Mouse (Mus musculus): ENCODE data around the gene Mvb12a. TPM values are rescaled to one million over a fixed set of nuclear protein-coding genes. Genes with fewer than 3 reads are reported as not detected.

Mvb12a gene
- polyA plus RNA-seq, 1 experiment: 144 TPM

- WGBS: 70% methylated on average over 2 of the region's 2 CpGs
- no peak for DNase-seq (ENCODE audit: low read depth, low spot score)
Observed at GRCm38 (mm10) chr8:71586891-71587290, 44.2 kb downstream of the Mvb12a start.

DNA sequence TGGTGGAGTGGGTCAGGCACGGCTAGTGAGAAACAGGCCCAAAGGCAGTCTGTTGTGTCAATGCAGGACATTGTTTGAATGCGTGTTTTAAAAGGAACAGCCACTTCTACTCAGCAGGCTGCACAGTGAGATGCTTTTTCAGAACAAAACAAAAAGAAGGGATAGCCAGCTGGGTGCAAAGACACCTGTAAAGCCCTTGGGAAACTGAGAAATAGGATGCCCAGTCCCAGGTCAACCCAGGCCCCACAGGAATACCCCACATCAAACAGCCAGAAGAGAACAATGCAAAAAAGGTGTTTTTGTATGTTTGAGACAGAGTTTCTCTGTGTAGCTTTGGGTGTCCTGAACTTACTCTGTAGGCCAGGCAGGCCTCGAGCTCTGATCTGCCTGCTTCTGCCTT, 46.0 kb downstream of the Mvb12a start:
- 81% methylated on average over 3 of the region's 3 CpGs for WGBS
- no peak for DNase-seq (ENCODE audit: low read depth, low spot score)

DNA sequence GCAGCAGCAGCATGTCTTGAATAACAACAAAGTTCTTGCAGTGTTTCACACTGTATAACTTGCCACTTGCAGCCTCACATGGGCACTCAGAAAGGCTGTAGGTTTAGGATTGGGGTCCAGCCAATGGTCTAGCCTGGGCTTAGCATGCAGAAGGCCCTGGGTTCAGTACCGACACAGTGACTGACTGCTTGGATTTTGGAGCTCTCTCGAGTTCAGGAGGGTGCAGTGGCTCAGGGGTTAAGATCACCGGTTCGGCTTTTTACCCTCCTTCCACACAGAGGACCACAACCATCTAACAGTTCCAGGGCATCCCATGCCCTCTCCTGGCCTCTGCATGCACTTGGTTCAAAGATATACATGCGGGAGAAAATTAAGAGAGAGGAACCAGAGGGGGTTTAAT, 48.3 kb downstream of the Mvb12a start:
- no peak for DNase-seq (ENCODE audit: low read depth, low spot score)
- 21% methylated on average over 5 of the region's 5 CpGs for WGBS

GRCm38 (mm10) chr8:71591471-71592373, 49.0 kb downstream of the Mvb12a start, which contains the start of gene Pgls:
Gene Pgls, plus strand, starts transcription at chr8:71592176.
- WGBS: under 1% methylated on average over 71 of the region's 71 CpGs
- DNase-seq (ENCODE audit: low read depth, low spot score): peak; percentile 87

DNA sequence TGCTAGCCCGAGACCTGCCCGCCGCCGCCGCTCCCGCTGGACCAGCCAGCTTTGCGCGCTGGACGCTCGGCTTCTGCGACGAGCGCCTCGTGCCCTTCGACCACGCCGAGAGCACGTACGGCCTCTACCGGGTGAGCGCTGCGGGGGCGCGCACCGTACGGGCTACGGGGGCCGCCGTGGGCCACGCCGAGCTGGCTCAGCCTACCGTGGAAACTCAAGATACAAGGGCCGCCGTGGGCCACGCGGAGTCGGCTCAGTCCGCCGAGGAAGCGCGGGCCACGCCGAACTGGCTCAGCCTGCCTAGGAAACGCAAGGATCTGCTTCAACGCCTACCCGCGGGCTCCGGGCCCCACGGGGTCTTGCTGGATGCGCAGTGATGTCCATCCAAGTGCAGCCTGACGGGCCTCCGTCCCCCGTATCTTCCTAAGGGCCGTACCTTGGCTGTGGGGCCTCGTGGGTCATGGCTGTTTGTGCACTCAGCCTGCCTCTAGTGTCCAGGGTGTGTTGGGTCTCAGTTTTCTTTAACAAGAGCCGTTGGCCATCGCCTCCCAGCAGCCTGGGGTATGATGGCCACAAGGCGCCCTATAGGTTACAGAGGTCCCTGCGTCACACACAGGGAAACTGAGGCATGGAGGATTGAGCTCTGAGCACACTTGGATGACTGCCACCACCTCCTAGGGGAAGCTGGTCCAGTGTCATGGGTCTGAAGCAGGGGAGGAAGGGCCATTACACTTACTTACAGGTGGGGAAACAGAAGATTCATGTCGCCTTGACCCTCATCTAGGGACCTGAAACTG, 49.9 kb downstream of the Mvb12a start:
- WGBS: 3% methylated on average over 60 of the region's 60 CpGs
- DNase-seq (ENCODE audit: low read depth, low spot score): no peak

DNA sequence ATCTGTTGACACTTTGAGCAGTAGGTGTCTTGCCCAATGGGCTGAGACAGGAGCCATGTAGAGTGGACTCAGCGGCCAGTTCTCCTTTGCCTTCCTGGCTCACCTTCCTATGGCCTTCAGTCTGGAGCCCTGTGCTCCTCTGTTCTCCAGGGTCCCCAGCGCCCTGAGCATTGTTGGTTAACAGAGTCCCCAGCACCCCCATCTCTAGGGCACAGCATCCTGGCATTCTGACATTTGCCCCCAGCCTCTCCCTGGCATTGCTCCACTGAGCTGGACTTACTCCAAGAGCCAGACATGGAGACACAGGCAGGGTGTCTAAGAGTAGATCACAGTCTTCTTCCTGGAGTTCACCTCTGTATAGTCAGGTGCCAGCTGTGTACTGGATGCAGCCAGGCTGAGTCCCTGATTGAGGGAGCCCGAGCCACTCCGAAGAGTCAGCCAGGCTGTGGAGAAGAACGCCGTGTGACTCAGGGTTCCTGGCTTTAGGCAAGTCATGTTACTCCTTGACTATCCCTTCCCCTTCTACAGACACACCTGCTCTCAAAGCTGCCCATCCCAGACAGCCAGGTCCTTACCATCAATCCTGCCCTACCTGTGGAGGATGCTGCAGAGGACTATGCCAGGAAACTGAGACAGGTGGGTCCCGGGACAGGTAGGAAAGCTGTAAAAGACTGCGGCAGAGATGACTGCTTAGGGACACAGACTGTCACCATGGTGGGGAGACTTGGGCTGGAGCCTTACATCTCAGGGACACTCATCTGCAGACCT, 51.0 kb downstream of the Mvb12a start:
- no peak for DNase-seq (ENCODE audit: low read depth, low spot score)
- WGBS: 92% methylated on average over 8 of the region's 8 CpGs

- 95% methylated on average over 4 of the region's 4 CpGs for WGBS
- DNase-seq (ENCODE audit: low read depth, low spot score): no peak
Observed at GRCm38 (mm10) chr8:71594324-71594722, 51.6 kb downstream of the Mvb12a start.

DNA sequence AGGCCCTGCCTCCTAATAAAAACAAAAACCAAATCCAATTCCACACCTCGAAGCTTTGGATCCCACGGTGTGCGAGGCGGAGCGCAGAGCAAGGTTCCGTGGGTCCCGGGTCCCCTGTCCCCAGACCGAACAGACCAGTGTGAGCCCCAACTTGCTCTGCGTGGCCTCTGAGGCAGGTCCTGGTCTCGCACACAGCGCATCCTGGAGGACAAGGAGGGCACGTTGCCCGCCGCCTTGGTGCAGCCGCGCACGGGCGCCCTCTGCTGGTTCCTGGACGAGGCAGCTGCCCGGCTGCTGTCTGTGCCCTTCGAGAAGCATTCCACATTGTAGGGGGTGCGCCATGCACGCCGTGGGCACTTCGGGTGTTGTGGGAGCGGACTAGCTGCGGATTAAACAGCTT, 53.1 kb downstream of the Mvb12a start:
- DNase-seq (ENCODE audit: low read depth, low spot score): no peak
- WGBS: 8% methylated on average over 27 of the region's 27 CpGs

DNA sequence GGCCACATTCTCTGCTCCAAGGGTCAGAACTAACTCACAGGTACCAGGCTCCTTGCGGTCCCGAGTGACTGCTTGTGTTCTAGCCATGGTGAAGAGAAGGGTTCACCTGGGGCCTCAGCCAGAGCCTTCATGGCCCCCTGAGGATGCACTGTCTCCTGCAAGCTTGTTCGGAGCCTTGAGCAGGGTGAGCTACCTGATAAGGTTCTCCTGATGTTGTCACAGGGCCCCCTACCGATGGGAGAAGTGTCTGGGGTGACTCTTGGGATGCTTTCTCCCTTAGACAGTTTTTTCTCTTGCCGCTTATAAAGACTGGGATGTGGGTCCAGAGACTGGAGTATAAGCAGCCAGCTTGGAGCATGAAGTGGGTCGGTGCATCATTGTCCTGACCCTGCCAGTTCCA, 53.7 kb downstream of the Mvb12a start:
- 55% methylated on average over 6 of the region's 6 CpGs for WGBS

DNA sequence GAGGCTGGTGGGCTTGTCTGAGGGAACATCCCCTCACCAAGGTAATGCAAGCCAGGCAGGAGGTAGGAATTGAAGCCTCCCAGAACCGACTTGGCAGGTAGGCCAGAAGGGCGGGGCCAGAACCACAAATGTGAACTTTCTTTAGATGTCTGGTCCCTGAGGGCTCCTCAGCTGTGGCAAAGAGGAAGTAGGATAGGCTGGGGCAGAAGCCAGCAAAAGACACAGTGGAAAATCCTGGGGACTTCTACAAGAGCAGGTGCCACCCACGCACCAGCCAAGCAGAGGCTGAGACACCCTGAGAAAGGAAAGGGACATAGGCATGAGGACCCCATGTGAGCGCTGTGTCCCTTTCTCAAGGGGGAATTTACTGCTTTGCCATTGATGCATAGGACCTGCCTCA, 54.1 kb downstream of the Mvb12a start:
- no peak for DNase-seq (ENCODE audit: low read depth, low spot score)
- WGBS: 61% methylated on average over 4 of the region's 4 CpGs

More for the DNA sequence above, 53.7 kb downstream of the Mvb12a start:
- DNase-seq (ENCODE audit: low read depth, low spot score): no peak

- WGBS: 89% methylated on average over 3 of the region's 3 CpGs
- DNase-seq (ENCODE audit: low read depth, low spot score): no peak
Observed at GRCm38 (mm10) chr8:71597451-71597850, 54.7 kb downstream of the Mvb12a start, which contains the start of gene Fam129c. Gene Fam129c, plus strand, starts transcription at chr8:71597648.

Other genes starting within 250 kb of the Mvb12a start
- 82.1 and 104 TPM in 2 replicates for gene Use1, start 176.1 kb upstream of the Mvb12a start, polyA plus RNA-seq (2012; rRNA removed)
- gene Ocel1, start 171.6 kb upstream of the Mvb12a start, polyA plus RNA-seq (2012; rRNA removed): 14.4 and 21.2 TPM in 2 replicates
- 118 and 144 TPM in 2 replicates for gene Nr2f6, start 161.0 kb upstream of the Mvb12a start, polyA plus RNA-seq (2012; rRNA removed)
- gene Ushbp1, start 147.1 kb upstream of the Mvb12a start, polyA plus RNA-seq (2012; rRNA removed): 5.9 and 9.0 TPM in 2 replicates
- 106 and 114 TPM in 2 replicates for gene Babam1, start 146.1 kb upstream of the Mvb12a start, polyA plus RNA-seq (2012; rRNA removed)
- 17.0 and 24.2 TPM in 2 replicates for gene Ankle1, start 136.9 kb upstream of the Mvb12a start, polyA plus RNA-seq (2012; rRNA removed)
- 16.8 and 18.8 TPM in 2 replicates for gene Abhd8, start 79.3 kb upstream of the Mvb12a start, polyA plus RNA-seq (2012; rRNA removed)
- 94.1 and 124 TPM in 2 replicates for gene Mrpl34, start 78.0 kb upstream of the Mvb12a start, polyA plus RNA-seq (2012; rRNA removed)
- 78.5 and 80.9 TPM in 2 replicates for gene Dda1, start 73.7 kb upstream of the Mvb12a start, polyA plus RNA-seq (2012; rRNA removed)
- 7.3 and 8.9 TPM in 2 replicates for gene Ano8, start 57.0 kb upstream of the Mvb12a start, polyA plus RNA-seq (2012; rRNA removed)
- gene Gtpbp3, start 54.8 kb upstream of the Mvb12a start, polyA plus RNA-seq (2012; rRNA removed): 18.5 and 23.7 TPM in 2 replicates
- 122 and 163 TPM in 2 replicates for gene Plvap, start 31.2 kb upstream of the Mvb12a start, polyA plus RNA-seq (2012; rRNA removed)
- 0.05 TPM in 1 of 2 replicates, not detected in the other for gene Ccdc194, start 17.2 kb upstream of the Mvb12a start, polyA plus RNA-seq (2012; rRNA removed)
- gene Bst2, start 5.5 kb upstream of the Mvb12a start, polyA plus RNA-seq (2012; rRNA removed): 114 and 131 TPM in 2 replicates
- gene Tmem221, start 15.9 kb downstream of the Mvb12a start, polyA plus RNA-seq (2012; rRNA removed): 0.71 and 1.0 TPM in 2 replicates
- not detected in 2 replicates for gene Nxnl1, start 23.7 kb downstream of the Mvb12a start, polyA plus RNA-seq (2012; rRNA removed)
- 19.4 and 25.6 TPM in 2 replicates for gene Slc27a1, start 26.0 kb downstream of the Mvb12a start, polyA plus RNA-seq (2012; rRNA removed)
- gene Pgls, start 49.3 kb downstream of the Mvb12a start, polyA plus RNA-seq (2012; rRNA removed): 109 and 111 TPM in 2 replicates
- gene Fam129c, start 54.7 kb downstream of the Mvb12a start, polyA plus RNA-seq (2012; rRNA removed): 3.3 and 4.1 TPM in 2 replicates
- 45.0 and 68.0 TPM in 2 replicates for gene Colgalt1, start 68.1 kb downstream of the Mvb12a start, polyA plus RNA-seq (2012; rRNA removed)
- gene Unc13a, start 128.8 kb downstream of the Mvb12a start, polyA plus RNA-seq (2012; rRNA removed): 1.0 and 1.3 TPM in 2 replicates
- gene Jak3, start 133.4 kb downstream of the Mvb12a start, polyA plus RNA-seq (2012; rRNA removed): 15.0 and 15.3 TPM in 2 replicates
- gene Insl3, start 146.3 kb downstream of the Mvb12a start, polyA plus RNA-seq (2012; rRNA removed): 12.1 and 17.2 TPM in 2 replicates
- 69.3 and 160 TPM in 2 replicates for gene B3gnt3, start 158.9 kb downstream of the Mvb12a start, polyA plus RNA-seq (2012; rRNA removed)
- gene Fcho1, start 182.8 kb downstream of the Mvb12a start, polyA plus RNA-seq (2012; rRNA removed): 16.9 and 22.0 TPM in 2 replicates